Mouse (Mus musculus): ENCODE measurements around the gene Trp53bp2. TPM values are rescaled to one million over a fixed set of nuclear protein-coding genes. Genes with fewer than 3 reads are reported as not detected.

The Trp53bp2 gene
- total and polyA plus RNA-seq, 3 experiments = 2.6 to 15.1 TPM; not detected in 1

DNA sequence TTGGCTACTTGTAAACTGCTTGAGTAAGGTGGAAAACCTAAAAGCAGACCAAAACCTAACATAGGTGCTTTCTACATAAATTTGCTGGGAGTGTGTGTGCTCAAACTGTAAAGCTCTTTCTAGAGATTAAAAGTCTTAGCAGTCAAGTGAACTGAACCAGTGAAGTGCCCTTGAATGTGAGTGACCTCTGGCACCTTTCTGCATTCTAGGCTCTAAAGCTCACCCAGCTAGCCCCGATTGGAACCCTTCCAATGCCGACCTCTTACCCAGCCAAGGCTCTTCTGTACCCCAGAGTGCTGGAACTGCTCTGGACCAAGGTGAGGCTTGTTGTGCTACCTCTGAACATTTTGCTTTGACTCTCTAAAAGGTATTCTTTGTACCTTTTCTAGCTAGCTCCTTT lies 35.1 kb downstream of the Trp53bp2 start:
- Histone ChIP-seq H3K9me3 (replicated peaks; ENCODE audit: insufficient read depth, low read length) (no peaks in the 10 kb centered on the region), H3K36me3 (ENCODE audit: control insufficient read depth in 1 of 2, insufficient read depth in 2 of 2, low read length in 2 of 2) (peaks cover 0 to 6% of the 10 kb centered on the region in 2 experiments; a peak in 2 of 4 replicates), H3K27ac (ENCODE audit: control insufficient read depth, low read depth, low read length) (no peak overlapping the region), H3K27me3 (ENCODE audit: control insufficient read depth in 1 of 2, insufficient read depth in 2 of 2, low read length in 2 of 2) (no peaks in the 10 kb centered on the region), H3K79me2 (ENCODE audit: control insufficient read depth, insufficient read depth, low read length, poor library complexity) (no peaks in the 10 kb centered on the region), H3K4me3 (ENCODE audit: control insufficient read depth in 1 of 2, insufficient read depth in 1 of 2, low read depth in 2 of 2, low read length in 2 of 2) (no peak overlapping the region), H3K9ac (ENCODE audit: control insufficient read depth, low read depth, low read length, poor library complexity, severe bottlenecking) (no peak overlapping the region), H3K4me1 (ENCODE audit: control insufficient read depth in 1 of 2, insufficient read depth in 2 of 2, low read length in 2 of 2) (no peaks in the 10 kb centered on the region)
- DNase-seq (ENCODE audit: low read depth, low spot score) = no peak
- TF ChIP-seq POLR2A (IDR thresholded peaks at IDR 0.05; ENCODE audit: control insufficient read depth in 1 of 2, insufficient read depth in 1 of 2, low read depth in 1 of 2, low read length in 2 of 2, poor library complexity in 1 of 2) = no peak
- no peak for TF ChIP-seq USF2 (IDR thresholded peaks at IDR 0.05; ENCODE audit: borderline replicate concordance in 1 of 2, insufficient read depth in 1 of 2, low read depth in 1 of 2, low read length in 2 of 2)
- TF ChIP-seq USF1 (IDR thresholded peaks at IDR 0.05; ENCODE audit: low read depth, low read length) = no peak
- TF ChIP-seq SIN3A (IDR thresholded peaks at IDR 0.05; ENCODE audit: low read length) = no peak
- TF ChIP-seq UBTF (IDR thresholded peaks at IDR 0.05; ENCODE audit: borderline replicate concordance, insufficient read depth, low read depth, low read length) = no peak
- TF ChIP-seq SMC3 (IDR thresholded peaks at IDR 0.05; ENCODE audit: low read depth, low read length) = no peak
- no peak for TF ChIP-seq TCF12 (IDR thresholded peaks at IDR 0.05; ENCODE audit: low read depth, low read length)
- TF ChIP-seq CHD2 (IDR thresholded peaks at IDR 0.05; ENCODE audit: low read length) = no peak
- no peak for TF ChIP-seq CTCF (IDR thresholded peaks at IDR 0.05 in 2 of 3, conservative IDR thresholded peaks at IDR 0.05 in 1 of 3; ENCODE audit: control insufficient read depth in 1 of 3, insufficient read depth in 1 of 3, low read depth in 2 of 3, low read length in 3 of 3, poor library complexity in 1 of 3, severe bottlenecking in 1 of 3)
- no peak for TF ChIP-seq MAZ (IDR thresholded peaks at IDR 0.05; ENCODE audit: low read depth, low read length)
- TF ChIP-seq MEF2A (IDR thresholded peaks at IDR 0.05; ENCODE audit: extremely low read depth, insufficient replicate concordance, low read depth, low read length, poor library complexity, severe bottlenecking) = no peak
- no peak for TF ChIP-seq HCFC1 (IDR thresholded peaks at IDR 0.05; ENCODE audit: low read depth, low read length)
- no peak for TF ChIP-seq CHD1 (IDR thresholded peaks at IDR 0.05; ENCODE audit: low read depth, low read length)

- DNase-seq (ENCODE audit: low read depth, low spot score) = no peak
- H3K27me3 ChIP-seq (ENCODE audit: control insufficient read depth in 1 of 2, insufficient read depth in 2 of 2, low read length in 2 of 2) = no peaks in the 10 kb centered on the region
- no peaks in the 10 kb centered on the region for H3K9me3 ChIP-seq (replicated peaks; ENCODE audit: insufficient read depth, low read length)
- peaks cover 0 to 4% of the 10 kb centered on the region in 2 experiments; a peak in 1 of 4 replicates for H3K36me3 ChIP-seq (ENCODE audit: control insufficient read depth in 1 of 2, insufficient read depth in 2 of 2, low read length in 2 of 2)
- no peak overlapping the region for H3K4me3 ChIP-seq (ENCODE audit: control insufficient read depth in 1 of 2, insufficient read depth in 1 of 2, low read depth in 2 of 2, low read length in 2 of 2)
- no peak overlapping the region for H3K9ac ChIP-seq (ENCODE audit: control insufficient read depth, low read depth, low read length, poor library complexity, severe bottlenecking)
- H3K4me1 ChIP-seq (ENCODE audit: control insufficient read depth in 1 of 2, insufficient read depth in 2 of 2, low read length in 2 of 2) = no peaks in the 10 kb centered on the region
- TF ChIP-seq ELF1 (IDR thresholded peaks at IDR 0.05; ENCODE audit: low read depth, low read length) = no peak
- TF ChIP-seq CHD2 (IDR thresholded peaks at IDR 0.05; ENCODE audit: low read length) = no peak
- TF ChIP-seq TCF12 (IDR thresholded peaks at IDR 0.05; ENCODE audit: low read depth, low read length) = no peak
- TF ChIP-seq HCFC1 (IDR thresholded peaks at IDR 0.05; ENCODE audit: low read depth, low read length) = no peak
- no peak for TF ChIP-seq CTCF (IDR thresholded peaks at IDR 0.05 in 2 of 3, conservative IDR thresholded peaks at IDR 0.05 in 1 of 3; ENCODE audit: control insufficient read depth in 1 of 3, insufficient read depth in 1 of 3, low read depth in 2 of 3, low read length in 3 of 3, poor library complexity in 1 of 3, severe bottlenecking in 1 of 3)
- TF ChIP-seq ETS1 (IDR thresholded peaks at IDR 0.05; ENCODE audit: low read depth, low read length) = no peak
- TF ChIP-seq SIN3A (IDR thresholded peaks at IDR 0.05; ENCODE audit: low read length) = no peak
- no peak for TF ChIP-seq BHLHE40 (IDR thresholded peaks at IDR 0.05; ENCODE audit: borderline replicate concordance, low read depth, low read length)
- no peak for TF ChIP-seq USF1 (IDR thresholded peaks at IDR 0.05; ENCODE audit: low read depth, low read length)
- TF ChIP-seq RAD21 (IDR thresholded peaks at IDR 0.05; ENCODE audit: low read depth, low read length) = no peak
- no peak for TF ChIP-seq MEF2A (IDR thresholded peaks at IDR 0.05; ENCODE audit: extremely low read depth, insufficient replicate concordance, low read depth, low read length, poor library complexity, severe bottlenecking)
- no peak for TF ChIP-seq MAZ (IDR thresholded peaks at IDR 0.05; ENCODE audit: low read depth, low read length)
- H3K27ac ChIP-seq (ENCODE audit: control insufficient read depth, low read depth, low read length) = no peak overlapping the region
- no peaks in the 10 kb centered on the region for H3K79me2 ChIP-seq (ENCODE audit: control insufficient read depth, insufficient read depth, low read length, poor library complexity)
These were observed 39.5 kb downstream of the Trp53bp2 start for GRCm38 (mm10) chr1:182448276-182449035.
